Mouse (Mus musculus) G1E (cell line): ENCODE measurements around the gene Nfam1. TPM values are rescaled to one million over a fixed set of nuclear protein-coding genes. Genes with fewer than 3 reads are reported as not detected.

Experiments
- ATAC-seq: 2 replicates; pipeline ENCODE4 v1.8.0; 2016; ENCODE audit warnings: mild to moderate bottlenecking; ENCODE audit not compliant: insufficient number of reproducible peaks, poor library complexity, low FRiP score, severe bottlenecking; ENCODE audit errors: extremely low read depth
- DNase-seq: peaks from one replicate; pipeline ENCODE4 v3.0.0; 2012; ENCODE audit warnings: low spot score
- H3K27me3 ChIP-seq: 2 replicates; pipeline ENCODE4 v1.6.1; 2012; ENCODE audit warnings: mild to moderate bottlenecking, low read length, inconsistent platforms; ENCODE audit not compliant: insufficient read depth
- H3K36me3 ChIP-seq: replicated peaks from 2 replicates; pipeline ENCODE3; 2012; ENCODE audit warnings: mild to moderate bottlenecking, inconsistent platforms
- H3K4me1 ChIP-seq: 2 replicates; pipeline ENCODE4 v1.6.1; 2012; ENCODE audit warnings: low read depth, low read length, inconsistent platforms, mixed read lengths; ENCODE audit not compliant: insufficient read depth
- H3K4me3 ChIP-seq: 2 replicates; pipeline ENCODE4 v1.5.1; 2012; ENCODE audit warnings: low read depth, mild to moderate bottlenecking, inconsistent platforms, low read length, moderate library complexity, mixed read lengths
- H3K9me3 ChIP-seq: replicated peaks from 2 replicates; pipeline ENCODE4 v1.6.1; 2012; ENCODE audit warnings: inconsistent platforms
- CTCF ChIP-seq: IDR thresholded peaks from 2 replicates; pipeline ENCODE4 v1.5.1; 2012; ENCODE audit warnings: low read depth, low read length, inconsistent platforms, mixed read lengths
- GATA1 ChIP-seq: IDR thresholded peaks from 2 replicates; pipeline ENCODE4 v1.6.1; 2012; ENCODE audit warnings: borderline replicate concordance, low read length, inconsistent platforms, mixed read lengths
- GATA2 ChIP-seq: IDR thresholded peaks from 2 replicates; pipeline ENCODE4 v1.6.1; 2012; ENCODE audit warnings: low read depth, low read length, inconsistent platforms, borderline replicate concordance
- POLR2AphosphoS5 ChIP-seq: IDR thresholded peaks from 2 replicates; pipeline ENCODE4 v1.6.1; 2012; ENCODE audit warnings: low read depth, low read length, inconsistent platforms; ENCODE audit not compliant: insufficient replicate concordance
- TAL1 ChIP-seq: conservative IDR thresholded peaks from 2 replicates; pipeline ENCODE4 v1.6.1; 2012; ENCODE audit warnings: low read depth, low read length, inconsistent platforms, mixed read lengths
- polyA plus RNA-seq: library from polyadenylated mRNA; stranded (reverse); fragments of >175 nt; gene quantifications from 2 replicates; pipeline ENCODE4 v1.2.3, GENCODE M21; 2012
- total RNA-seq, 2 experiments: library from RNA; stranded (forward) in 1 of 2; stranded (reverse) in 1 of 2; fragments of 200-1000 nt in 1 of 2; fragments of >200 nt in 1 of 2; fragmentation: Nextera tagmentation in 1 of 2; gene quantifications; 2 replicates each; pipeline ENCODE4 v1.2.3; 2014 to 2017

Nfam1 gene
- total and polyA plus RNA-seq, 3 experiments: 0.03 to 0.60 TPM; not detected in 1

GRCm38 (mm10) chr15:82989190-82989704 is 43.9 kb downstream of the Nfam1 start:
- Histone ChIP-seq H3K36me3 (no peaks in the 10 kb centered on the region), H3K27me3 (peaks cover 30% of the 10 kb centered on the region), H3K4me3 (no peak overlapping the region), H3K9me3 (no peaks in the 10 kb centered on the region), H3K4me1 (peaks cover 9% of the 10 kb centered on the region)
- DNase-seq (no peak), ATAC-seq (no peak)
- TF ChIP-seq GATA2: no peak
- TF ChIP-seq GATA1: no peak
- TF ChIP-seq POLR2AphosphoS5: no peak
- no peak for TF ChIP-seq TAL1
- TF ChIP-seq CTCF: no peak

GRCm38 (mm10) chr15:82987732-82988112 is 45.4 kb downstream of the Nfam1 start, which contains the start of gene Tcf20:
Gene Tcf20, minus strand, starts transcription at chr15:82987872.
- H3K36me3 ChIP-seq: no peaks in the 10 kb centered on the region

GRCm38 (mm10) chr15:82987014-82987731 is 45.9 kb downstream of the Nfam1 start:
- no peak for DNase-seq
- Histone ChIP-seq H3K36me3 (no peaks in the 10 kb centered on the region), H3K4me1 (peaks cover 9% of the 10 kb centered on the region), H3K9me3 (no peaks in the 10 kb centered on the region), H3K27me3 (peaks cover 23% of the 10 kb centered on the region), H3K4me3 (no peak overlapping the region; the same call in 1 of the 2 replicates)
- TF ChIP-seq GATA1 (no peak), POLR2AphosphoS5 (no peak)
- no peak for ATAC-seq

More at GRCm38 (mm10) chr15:82987732-82988112, 45.4 kb downstream of the Nfam1 start, which contains the start of gene Tcf20:
- peaks cover 9% of the 10 kb centered on the region for H3K4me1 ChIP-seq
- ATAC-seq (peak; percentile 68), DNase-seq (peak; percentile 20)
- TF ChIP-seq GATA2 (no peak), TAL1 (no peak), CTCF (no peak), POLR2AphosphoS5 (no peak), GATA1 (no peak)
- H3K9me3 ChIP-seq: no peaks in the 10 kb centered on the region
- H3K27me3 ChIP-seq: peaks cover 27% of the 10 kb centered on the region
- H3K4me3 ChIP-seq: peak within 1 kb of the TSS; percentile 41; the same call in 1 of the 2 replicates

- Histone ChIP-seq H3K27me3 (peaks cover 30% of the 10 kb centered on the region), H3K9me3 (no peaks in the 10 kb centered on the region), H3K4me1 (peaks cover 9% of the 10 kb centered on the region), H3K36me3 (no peaks in the 10 kb centered on the region), H3K4me3 (no peak overlapping the region)
- ATAC-seq: no peak
- TF ChIP-seq CTCF (no peak), GATA2 (no peak), POLR2AphosphoS5 (no peak), GATA1 (no peak), TAL1 (no peak)
- no peak for DNase-seq
Observed at GRCm38 (mm10) chr15:82984574-82984973, 48.5 kb downstream of the Nfam1 start.

GRCm38 (mm10) chr15:82984097-82984496 is 49.0 kb downstream of the Nfam1 start:
- H3K9me3 ChIP-seq: no peaks in the 10 kb centered on the region
- DNase-seq (no peak), ATAC-seq (no peak)
- H3K4me3 ChIP-seq: no peak overlapping the region
- TF ChIP-seq GATA2 (no peak), TAL1 (no peak), CTCF (no peak), GATA1 (no peak), POLR2AphosphoS5 (no peak)
- H3K27me3 ChIP-seq: peaks cover 28% of the 10 kb centered on the region
- peaks cover 9% of the 10 kb centered on the region for H3K4me1 ChIP-seq
- H3K36me3 ChIP-seq: no peaks in the 10 kb centered on the region

- DNase-seq (no peak), ATAC-seq (no peak)
- TF ChIP-seq CTCF: no peak
- no peak for TF ChIP-seq GATA1
- TF ChIP-seq POLR2AphosphoS5: no peak
- TF ChIP-seq GATA2: no peak
- no peak for TF ChIP-seq TAL1
- Histone ChIP-seq H3K9me3 (no peaks in the 10 kb centered on the region), H3K4me1 (peaks cover 9% of the 10 kb centered on the region), H3K36me3 (no peaks in the 10 kb centered on the region), H3K27me3 (peaks cover 27% of the 10 kb centered on the region), H3K4me3 (no peak overlapping the region)
Observed at GRCm38 (mm10) chr15:82983416-82984026, 49.6 kb downstream of the Nfam1 start.
